Mouse (Mus musculus) limb, embryonic 12.5 days (tissue): ENCODE results near the gene Fer1l5. TPM values are rescaled to one million over a fixed set of nuclear protein-coding genes. Genes with fewer than 3 reads are reported as not detected.

Source experiments
- ATAC-seq: fragments of 200-750 bp; cut with Nextera tagmentation; 2 replicates; pipeline ENCODE4 v1.8.0; 2017; ENCODE audit warnings: low read depth, moderate TSS enrichment; ENCODE audit not compliant: insufficient number of reproducible peaks, insufficient read depth, low FRiP score, low TSS enrichment
- H3K27ac ChIP-seq: fragments of 300-500 bp; sonication (generic); 2 replicates; pipeline ENCODE4 v1.5.1; 2016; ENCODE audit warnings: mild to moderate bottlenecking, moderate library complexity
- H3K27me3 ChIP-seq: fragments of 300-500 bp; sonication (generic); 2 replicates; pipeline ENCODE4 v1.6.1; 2016; ENCODE audit warnings: mild to moderate bottlenecking, moderate library complexity
- H3K36me3 ChIP-seq: fragments of 300-500 bp; sonication (generic); 2 replicates; pipeline ENCODE4 v1.6.1; 2016; ENCODE audit warnings: mild to moderate bottlenecking, moderate library complexity
- H3K4me1 ChIP-seq: fragments of 300-500 bp; sonication (generic); replicated peaks from 2 replicates; pipeline ENCODE4 v1.6.1; 2016
- H3K4me2 ChIP-seq: fragments of 300-500 bp; sonication (generic); 2 replicates; pipeline ENCODE4 v1.6.1; 2016; ENCODE audit warnings: mild to moderate bottlenecking, moderate library complexity
- H3K4me3 ChIP-seq: fragments of 300-500 bp; sonication (generic); replicated peaks from 2 replicates; pipeline ENCODE4 v1.5.1; 2016; ENCODE audit warnings: mild to moderate bottlenecking
- H3K9ac ChIP-seq: fragments of 300-500 bp; sonication (generic); replicated peaks from 2 replicates; pipeline ENCODE4 v1.6.1; 2016; ENCODE audit warnings: mild to moderate bottlenecking, moderate library complexity
- H3K9me3 ChIP-seq: fragments of 300-500 bp; sonication (generic); 2 replicates; pipeline ENCODE4 v1.6.1; 2016; ENCODE audit warnings: mild to moderate bottlenecking, moderate library complexity
- WGBS: fragments of 180-500 bp; shearing (Covaris S2); methylation state at CpG from one replicate; pipeline ENCODE4 v1.1.7; 2016; 5-methylcytosine and 5-hydroxymethylcytosine counted together
- polyA plus RNA-seq: library from polyadenylated mRNA; unstranded; fragments of >200 nt; fragmentation: Nextera tagmentation; extraction: Ambion mirVana; gene quantifications from 2 replicates; pipeline ENCODE4 v1.2.1, GENCODE M21; 2016

Fer1l5 gene
- polyA plus RNA-seq = 1.6 TPM in 2 replicates

- H3K27ac ChIP-seq = no peak within 1 kb of the TSS
- 0 out of 2 replicates have a peak, but pooled peaks cover 4% of the 10 kb centered on the region for H3K36me3 ChIP-seq
- no peaks in the 10 kb centered on the region for H3K27me3 ChIP-seq
- H3K9ac ChIP-seq = no peak within 1 kb of the TSS
- H3K4me3 ChIP-seq = no peak within 1 kb of the TSS
- peaks cover 10% of the 10 kb centered on the region for H3K4me1 ChIP-seq
- H3K9me3 ChIP-seq = 0 out of 2 replicates have a peak, but pooled peaks cover 3% of the 10 kb centered on the region
- whole genome bisulfite sequencing = 83% methylated on average over 10 of the region's 10 CpGs
- ATAC-seq = no peak
- H3K4me2 ChIP-seq = no peak within 1 kb of the TSS
Measured at GRCm38 (mm10) chr1:36371934-36372845, at the start of gene Fer1l5. TSS of gene Fer1l5 (plus strand) at chr1:36372291.

GRCm38 (mm10) chr1:36323076-36323475, 49.0 kb upstream of the Fer1l5 start:
- WGBS = 39% methylated on average over 9 of the region's 9 CpGs
- Histone ChIP-seq H3K36me3 (peaks cover 33% of the 10 kb centered on the region), H3K27me3 (no peaks in the 10 kb centered on the region)

GRCm38 (mm10) chr1:36323746-36324448, 48.2 kb upstream of the Fer1l5 start:
- H3K27me3 ChIP-seq = no peaks in the 10 kb centered on the region
- no peak overlapping the region for H3K9ac ChIP-seq
- no peak overlapping the region for H3K4me2 ChIP-seq
- H3K4me1 ChIP-seq = 0 out of 2 replicates have a peak, but pooled peaks cover 6% of the 10 kb centered on the region
- no peak; the same call in 1 of the 2 replicates for ATAC-seq
- 35% methylated on average over 8 of the region's 8 CpGs for WGBS
- no peaks in the 10 kb centered on the region for H3K9me3 ChIP-seq
- H3K4me3 ChIP-seq = no peak overlapping the region
- H3K36me3 ChIP-seq = peaks cover 34% of the 10 kb centered on the region
- no peak overlapping the region for H3K27ac ChIP-seq

More at GRCm38 (mm10) chr1:36323076-36323475, 49.0 kb upstream of the Fer1l5 start:
- H3K9ac ChIP-seq = no peak overlapping the region
- no peak overlapping the region for H3K4me3 ChIP-seq
- no peak for ATAC-seq
- H3K4me2 ChIP-seq = no peak overlapping the region
- 0 out of 2 replicates have a peak, but pooled peaks cover 6% of the 10 kb centered on the region for H3K4me1 ChIP-seq
- H3K9me3 ChIP-seq = no peaks in the 10 kb centered on the region
- H3K27ac ChIP-seq = no peak overlapping the region

- 90% methylated on average over 2 of the region's 2 CpGs for WGBS
- H3K36me3 ChIP-seq = peaks cover 29% of the 10 kb centered on the region
- no peak overlapping the region for H3K9ac ChIP-seq
- no peak overlapping the region for H3K4me2 ChIP-seq
- 0 out of 2 replicates have a peak, but pooled peaks cover 6% of the 10 kb centered on the region for H3K4me1 ChIP-seq
- no peaks in the 10 kb centered on the region for H3K9me3 ChIP-seq
- no peak overlapping the region for H3K27ac ChIP-seq
- H3K27me3 ChIP-seq = no peaks in the 10 kb centered on the region
- ATAC-seq = no peak
- no peak overlapping the region for H3K4me3 ChIP-seq
Measured at GRCm38 (mm10) chr1:36325900-36326321, 46.2 kb upstream of the Fer1l5 start.

- H3K4me1 ChIP-seq = 0 out of 2 replicates have a peak, but pooled peaks cover 6% of the 10 kb centered on the region
- no peak overlapping the region for H3K4me2 ChIP-seq
- ATAC-seq = no peak
- no peaks in the 10 kb centered on the region for H3K27me3 ChIP-seq
- H3K36me3 ChIP-seq = peaks cover 30% of the 10 kb centered on the region
- no peaks in the 10 kb centered on the region for H3K9me3 ChIP-seq
- H3K4me3 ChIP-seq = no peak overlapping the region
- WGBS = 83% methylated on average over 2 of the region's 2 CpGs
- H3K9ac ChIP-seq = no peak overlapping the region
- no peak overlapping the region for H3K27ac ChIP-seq
Measured at GRCm38 (mm10) chr1:36326815-36327214, 45.3 kb upstream of the Fer1l5 start.

- H3K4me1 ChIP-seq = no peaks in the 10 kb centered on the region
- no peak overlapping the region for H3K27ac ChIP-seq
- peaks cover 57% of the 10 kb centered on the region for H3K36me3 ChIP-seq
- H3K9me3 ChIP-seq = no peaks in the 10 kb centered on the region
- no peak overlapping the region for H3K4me2 ChIP-seq
- H3K9ac ChIP-seq = no peak overlapping the region
- ATAC-seq = no peak
- no peaks in the 10 kb centered on the region for H3K27me3 ChIP-seq
- WGBS = 74% methylated on average over 6 of the region's 6 CpGs
- H3K4me3 ChIP-seq = no peak overlapping the region
Measured at GRCm38 (mm10) chr1:36331743-36332142, 40.3 kb upstream of the Fer1l5 start.

GRCm38 (mm10) chr1:36332955-36333887, 38.9 kb upstream of the Fer1l5 start:
- Histone ChIP-seq H3K4me3 (no peak overlapping the region), H3K9ac (no peak overlapping the region), H3K27me3 (no peaks in the 10 kb centered on the region), H3K4me2 (no peak overlapping the region), H3K4me1 (no peaks in the 10 kb centered on the region), H3K36me3 (peaks cover 64% of the 10 kb centered on the region), H3K27ac (no peak overlapping the region), H3K9me3 (no peaks in the 10 kb centered on the region)
- WGBS = 83% methylated on average over 14 of the region's 14 CpGs
- ATAC-seq = no peak; the same call in 1 of the 2 replicates

GRCm38 (mm10) chr1:36342547-36342946, 29.5 kb upstream of the Fer1l5 start:
- no peak overlapping the region for H3K4me3 ChIP-seq
- no peak for ATAC-seq
- peaks cover 98% of the 10 kb centered on the region for H3K36me3 ChIP-seq
- H3K9ac ChIP-seq = no peak overlapping the region
- H3K9me3 ChIP-seq = no peaks in the 10 kb centered on the region
- no peak overlapping the region for H3K27ac ChIP-seq
- H3K27me3 ChIP-seq = no peaks in the 10 kb centered on the region
- H3K4me1 ChIP-seq = no peaks in the 10 kb centered on the region
- WGBS = 90% methylated on average over 6 of the region's 6 CpGs
- no peak overlapping the region for H3K4me2 ChIP-seq

GRCm38 (mm10) chr1:36352351-36352750, 19.7 kb upstream of the Fer1l5 start:
- H3K9me3 ChIP-seq = no peaks in the 10 kb centered on the region
- H3K36me3 ChIP-seq = peaks cover 95% of the 10 kb centered on the region
- no peak overlapping the region for H3K27ac ChIP-seq
- H3K9ac ChIP-seq = no peak overlapping the region
- no peak for ATAC-seq
- H3K4me1 ChIP-seq = no peaks in the 10 kb centered on the region
- no peak overlapping the region for H3K4me3 ChIP-seq
- no peaks in the 10 kb centered on the region for H3K27me3 ChIP-seq
- H3K4me2 ChIP-seq = no peak overlapping the region
- 95% methylated on average over 4 of the region's 4 CpGs for WGBS

- H3K27me3 ChIP-seq = no peaks in the 10 kb centered on the region
- WGBS = 93% methylated on average over 5 of the region's 5 CpGs
- H3K4me3 ChIP-seq = no peak overlapping the region
- no peaks in the 10 kb centered on the region for H3K9me3 ChIP-seq
- no peak for ATAC-seq
- no peak overlapping the region for H3K4me2 ChIP-seq
- H3K4me1 ChIP-seq = no peaks in the 10 kb centered on the region
- no peak overlapping the region for H3K9ac ChIP-seq
- no peak overlapping the region for H3K27ac ChIP-seq
- H3K36me3 ChIP-seq = peaks cover 86% of the 10 kb centered on the region
Measured at GRCm38 (mm10) chr1:36356955-36357695, 15.0 kb upstream of the Fer1l5 start.
